Mouse (Mus musculus): ENCODE data around the gene Pgm1.

DNA sequence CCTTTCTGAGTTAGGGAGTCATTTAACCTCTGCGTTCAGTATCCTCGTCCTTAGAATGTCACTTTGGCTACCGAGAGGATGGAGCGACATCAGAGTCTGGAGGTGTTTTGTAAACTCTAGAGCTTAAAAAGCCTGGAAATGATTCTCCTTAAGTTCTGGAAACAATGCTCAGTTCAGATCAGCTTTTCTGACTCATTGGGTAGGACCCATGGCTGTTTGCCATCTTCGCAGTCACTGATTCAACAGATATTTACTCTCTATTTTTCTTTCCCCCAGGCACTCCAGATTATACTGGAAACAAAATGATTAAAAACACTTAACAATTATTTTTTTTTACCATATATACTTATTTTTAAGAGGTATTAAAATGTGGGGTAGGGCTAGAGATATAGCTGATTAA, 50.1 kb downstream of the Pgm1 start:
- no peak for TF ChIP-seq CTCF (conservative IDR thresholded peaks at IDR 0.05 in 1 of 2, IDR thresholded peaks at IDR 0.05 in 1 of 2; ENCODE audit: low read depth in 2 of 2, low read length in 2 of 2)
- no peak for TF ChIP-seq EP300 (IDR thresholded peaks at IDR 0.05; ENCODE audit: low read length)
- no peak for TF ChIP-seq USF1 (IDR thresholded peaks at IDR 0.05; ENCODE audit: low read depth, low read length)
- TF ChIP-seq MAX (IDR thresholded peaks at IDR 0.05; ENCODE audit: low read length), result no peak
- TF ChIP-seq CHD2 (IDR thresholded peaks at IDR 0.05; ENCODE audit: low read length), result no peak
- no peak for TF ChIP-seq POLR2A (IDR thresholded peaks at IDR 0.05; ENCODE audit: low read depth, low read length)
- no peak for TF ChIP-seq GABPA (IDR thresholded peaks at IDR 0.05; ENCODE audit: insufficient replicate concordance, low read depth, low read length)
